Mouse (Mus musculus) brain, embryonic 14.5 days (tissue): Measurements from ENCODE around the gene Gm815. TPM values are rescaled to one million over a fixed set of nuclear protein-coding genes. Genes with fewer than 3 reads are reported as not detected.

ENCODE experiments used
- DNase-seq: peaks from one replicate; pipeline ENCODE4 v3.0.0-alpha.2; 2011; ENCODE audit warnings: low read depth
- CTCF ChIP-seq: fragments of 200-500 bp; IDR thresholded peaks from 2 replicates; pipeline ENCODE4 v1.5.1; 2012; ENCODE audit warnings: inconsistent platforms, mild to moderate bottlenecking, moderate library complexity, borderline replicate concordance; ENCODE audit not compliant: insufficient read depth, insufficient read length; ENCODE audit errors: extremely low read depth
- POLR2A ChIP-seq: fragments of 200-500 bp; IDR thresholded peaks from 2 replicates; pipeline ENCODE4 v1.6.1; 2012; ENCODE audit warnings: mild to moderate bottlenecking, inconsistent platforms, borderline replicate concordance; ENCODE audit not compliant: poor library complexity, insufficient read depth, insufficient read length, severe bottlenecking; ENCODE audit errors: extremely low read depth
- polyA plus RNA-seq: library from polyadenylated mRNA; depleted of rRNA; stranded (reverse); fragments of >200 nt; gene quantifications from 2 replicates; pipeline ENCODE4 v1.2.3, GENCODE M21; 2012

Gene Gm815
- polyA plus RNA-seq, 1 experiment, result not detected

DNA sequence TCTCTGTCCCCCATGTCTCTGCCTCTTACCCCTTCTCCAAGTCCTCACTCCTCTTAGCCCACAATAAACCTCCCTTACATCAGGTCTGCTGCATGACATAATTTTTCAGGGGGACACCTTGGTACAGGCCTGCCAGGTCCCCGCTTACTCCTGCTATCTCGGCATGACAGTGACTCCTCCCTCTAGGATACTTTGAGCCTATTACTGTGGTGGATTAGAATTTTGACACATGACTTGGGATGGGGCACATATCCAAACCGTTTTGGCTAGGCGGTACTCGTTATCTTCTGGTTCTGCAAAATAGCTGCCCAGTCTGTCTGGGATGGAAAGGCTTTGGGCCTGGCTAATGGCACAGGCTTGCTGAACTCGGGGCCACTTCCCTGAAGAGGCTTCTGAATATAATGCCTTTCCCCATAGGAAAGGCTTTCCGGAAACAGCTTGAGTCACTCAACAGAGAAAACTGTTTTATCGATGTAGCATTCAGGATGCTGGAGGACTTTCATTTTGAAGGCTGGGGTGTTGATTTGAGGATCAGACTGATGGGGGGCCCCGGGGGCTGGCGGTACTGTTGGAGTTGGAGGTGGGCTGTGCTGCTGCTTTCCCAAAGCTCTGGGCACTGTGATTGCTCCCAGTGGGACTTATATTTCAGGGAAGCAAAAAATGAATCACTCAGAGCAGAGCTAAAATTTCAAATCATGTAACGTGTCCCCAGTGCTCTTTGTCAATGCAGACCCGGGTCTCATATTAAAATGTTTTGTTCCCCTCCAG lies 27.1 kb upstream of the Gm815 start:
- peak; percentile 52 for DNase-seq

DNA sequence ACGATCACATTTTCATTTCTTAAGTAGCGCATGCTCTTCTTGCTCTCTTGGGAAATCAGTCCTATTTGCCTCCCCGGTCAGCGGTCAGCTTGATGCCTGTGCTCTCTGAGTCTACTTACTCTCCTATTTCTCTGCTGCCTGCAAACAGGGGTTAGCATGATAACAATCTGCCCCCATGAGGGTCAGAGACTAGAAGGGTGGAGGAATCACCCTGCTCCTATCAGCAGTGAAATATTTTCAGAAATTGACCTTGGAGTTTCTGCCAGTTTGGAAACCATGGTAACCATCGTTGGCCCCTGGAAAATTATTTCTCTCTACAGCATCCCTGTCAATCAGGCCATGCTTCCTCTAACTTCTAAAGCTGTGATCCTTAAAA lies 26.5 kb upstream of the Gm815 start:
- no peak for TF ChIP-seq POLR2A
- TF ChIP-seq CTCF, result no peak
- peak; percentile 56 for DNase-seq

More for the DNA sequence above, 27.1 kb upstream of the Gm815 start:
- no peak for TF ChIP-seq POLR2A
- no peak for TF ChIP-seq CTCF

DNA sequence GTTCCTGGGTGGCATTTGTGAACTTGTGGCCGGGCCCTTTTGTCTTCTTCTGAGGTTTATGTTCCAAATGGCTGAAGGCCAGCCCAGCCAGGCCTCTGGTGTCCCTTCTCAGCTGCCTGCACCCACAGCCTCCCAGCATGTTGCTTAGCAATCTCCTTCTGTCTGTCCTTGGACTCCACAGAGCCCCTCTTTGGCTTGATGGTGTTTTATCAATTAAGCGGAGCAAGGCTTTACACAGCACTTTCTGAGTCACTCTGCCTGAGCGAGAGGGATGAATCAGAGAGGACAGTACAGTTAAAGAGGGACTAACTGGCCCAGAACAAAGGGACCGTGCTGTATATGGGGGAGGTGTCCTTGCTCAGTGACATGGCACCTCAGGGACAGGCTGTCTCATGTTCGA lies 22.0 kb upstream of the Gm815 start:
- DNase-seq, result peak; percentile 64

DNA sequence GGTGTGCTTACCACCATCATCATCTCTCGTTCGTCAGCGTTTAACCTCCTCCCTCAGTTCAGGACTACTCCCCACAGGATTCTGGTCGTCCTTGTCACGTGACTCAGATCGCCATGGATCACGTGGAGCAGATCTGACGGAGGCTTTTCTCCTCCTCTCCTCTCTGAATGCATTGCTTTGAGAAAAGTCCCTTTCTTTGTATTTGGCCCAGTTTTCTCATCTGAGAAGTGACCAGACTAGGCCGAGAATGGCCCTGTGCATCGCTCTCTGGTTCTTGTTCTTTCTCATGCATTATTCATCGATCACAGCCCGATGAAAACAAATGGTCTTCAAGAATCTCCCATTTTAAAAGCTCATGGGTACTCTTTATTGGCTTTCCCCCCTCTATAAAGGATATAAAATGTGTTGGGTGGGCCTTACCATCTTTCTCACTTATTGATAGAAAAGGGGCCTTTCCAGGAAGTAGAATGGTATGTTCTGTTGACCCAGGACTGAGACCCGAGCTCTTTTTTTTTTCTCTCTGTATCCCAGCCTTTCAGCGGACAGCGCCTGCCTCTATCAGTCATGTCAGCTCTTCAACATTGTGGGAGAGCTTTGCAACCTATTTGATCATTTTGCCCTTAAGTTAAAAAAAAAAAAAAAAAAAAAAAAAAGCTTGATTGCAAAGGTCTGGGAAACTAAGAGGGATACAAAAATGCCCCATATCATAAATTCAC lies 20.5 kb upstream of the Gm815 start:
- TF ChIP-seq CTCF (no peak), POLR2A (no peak)
- peak; percentile 49 for DNase-seq

More for the DNA sequence above, 22.0 kb upstream of the Gm815 start:
- no peak for TF ChIP-seq POLR2A
- no peak for TF ChIP-seq CTCF

DNA sequence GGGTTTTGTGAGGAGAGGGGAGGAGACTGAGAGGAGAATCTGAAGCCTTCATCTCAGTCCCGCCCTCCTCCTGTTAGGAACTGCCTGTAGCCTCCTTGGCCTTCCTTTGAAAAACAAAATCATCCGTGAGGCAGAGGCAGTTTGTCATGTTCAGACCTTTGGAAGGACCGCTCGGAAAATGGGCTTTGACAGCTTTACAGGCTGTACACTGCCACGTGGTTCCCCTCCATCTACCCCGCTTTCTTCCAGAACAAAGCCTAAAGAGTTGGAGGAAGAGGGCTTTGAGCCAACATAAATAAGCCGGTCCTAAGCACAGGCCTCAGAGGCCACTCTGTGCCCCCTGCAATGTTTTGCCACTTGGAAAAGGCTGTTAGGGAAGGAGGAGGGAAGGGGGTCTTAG lies 19.9 kb upstream of the Gm815 start:
- peak; percentile 89 for DNase-seq
- TF ChIP-seq CTCF (no peak), POLR2A (no peak)

DNA sequence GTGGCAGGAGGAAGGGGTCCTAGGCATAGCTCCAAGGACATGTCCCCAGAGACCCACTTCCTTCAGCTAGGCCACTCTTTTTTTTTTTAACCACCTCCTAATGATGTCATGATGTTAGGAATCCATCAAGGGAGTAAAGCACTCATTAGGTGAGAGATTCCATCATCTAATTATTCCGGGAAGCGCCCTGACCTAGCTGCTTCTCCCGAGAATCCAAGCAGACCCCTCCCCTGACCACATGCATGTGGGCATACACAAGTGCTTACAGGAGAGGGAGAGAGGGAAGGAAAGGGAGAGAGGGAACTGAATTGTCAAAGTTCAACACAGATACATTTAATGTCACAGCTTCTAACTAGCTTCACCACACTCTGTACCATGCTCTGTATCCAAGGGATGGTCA lies 16.1 kb upstream of the Gm815 start:
- DNase-seq, result no peak
- TF ChIP-seq CTCF (no peak), POLR2A (no peak)

DNA sequence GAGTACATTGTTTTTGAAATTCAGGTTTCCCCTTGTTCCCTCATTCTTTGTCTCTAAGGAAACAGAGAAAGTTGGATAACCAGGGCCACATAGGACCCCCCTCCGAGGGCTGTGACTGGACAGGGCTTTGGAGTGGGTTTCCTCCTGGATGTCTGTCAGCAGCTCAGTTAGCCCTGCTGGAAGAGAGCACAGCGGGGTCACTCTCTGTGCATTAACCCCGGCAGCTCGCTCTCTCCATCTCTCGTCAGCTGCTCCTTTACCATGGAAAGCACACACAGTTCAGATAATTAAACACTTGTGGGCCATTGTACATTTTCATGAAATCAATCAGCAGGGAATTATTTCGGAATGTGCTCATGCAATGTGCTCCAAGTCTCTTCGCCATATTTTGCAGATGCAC lies 15.4 kb upstream of the Gm815 start:
- peak; percentile 59 for DNase-seq

DNA sequence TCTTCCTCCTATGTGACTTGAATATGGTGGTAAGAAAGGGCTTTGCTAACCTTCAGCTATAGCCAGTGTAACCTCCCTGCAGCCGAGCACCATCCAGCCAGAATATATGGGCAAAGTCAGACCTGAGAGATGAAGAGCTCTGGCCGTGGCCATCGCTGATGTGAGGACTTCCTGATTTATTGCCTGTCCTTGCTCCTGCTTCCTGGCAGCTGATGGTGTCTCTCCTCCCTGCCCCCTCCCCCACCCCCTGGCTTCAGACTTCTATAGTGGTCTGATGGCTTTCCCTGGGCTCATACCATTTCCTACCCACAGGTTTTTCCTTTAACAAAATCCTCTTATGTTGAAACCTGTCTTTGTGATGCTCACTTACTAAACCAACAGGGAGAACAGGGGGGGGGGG lies 14.6 kb upstream of the Gm815 start:
- TF ChIP-seq POLR2A, result no peak
- TF ChIP-seq CTCF, result no peak
- no peak for DNase-seq

More for the DNA sequence above, 15.4 kb upstream of the Gm815 start:
- no peak for TF ChIP-seq POLR2A
- no peak for TF ChIP-seq CTCF

DNA sequence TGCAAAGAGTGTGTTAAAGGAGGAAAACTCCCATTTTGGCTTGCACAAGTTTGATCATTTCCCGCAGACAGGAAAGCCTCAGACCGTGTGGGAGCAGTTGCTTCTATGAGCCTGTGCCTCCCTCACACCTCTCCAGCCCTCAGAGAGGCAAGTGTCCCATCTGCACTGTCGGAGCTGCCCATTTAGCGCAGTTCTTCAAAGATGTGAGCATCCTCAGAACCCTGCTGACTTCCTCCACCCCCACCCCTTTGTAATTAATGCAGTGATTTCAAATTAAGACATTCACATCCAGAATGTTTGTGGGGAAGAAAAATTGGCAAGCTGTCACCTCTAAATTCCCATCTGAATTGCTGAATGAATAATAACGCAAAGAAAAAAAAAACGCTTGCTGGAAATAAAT lies 12.8 kb upstream of the Gm815 start:
- TF ChIP-seq POLR2A, result no peak
- no peak for TF ChIP-seq CTCF
- peak; percentile 88 for DNase-seq

DNA sequence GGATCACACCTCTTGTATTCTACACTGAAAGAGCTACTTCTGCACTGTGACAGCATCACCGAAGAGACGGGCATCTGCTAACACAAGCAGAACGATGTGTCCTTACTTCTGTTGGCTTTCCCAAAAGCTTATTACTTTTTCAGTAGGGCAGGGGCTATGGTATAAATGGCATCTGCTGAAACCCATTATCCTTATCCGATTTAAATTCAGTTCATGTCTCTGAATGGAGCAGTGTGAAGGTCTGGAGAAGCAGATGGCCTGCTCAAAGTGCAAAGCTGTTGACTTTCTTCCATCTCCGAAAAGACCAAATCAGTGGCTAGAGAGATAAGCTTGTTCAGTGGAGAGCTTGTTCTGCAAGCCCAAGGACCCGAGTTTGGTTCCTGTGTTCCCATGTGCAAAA lies 10.1 kb upstream of the Gm815 start:
- DNase-seq, result peak; percentile 65
- TF ChIP-seq POLR2A (no peak), CTCF (no peak)

DNA sequence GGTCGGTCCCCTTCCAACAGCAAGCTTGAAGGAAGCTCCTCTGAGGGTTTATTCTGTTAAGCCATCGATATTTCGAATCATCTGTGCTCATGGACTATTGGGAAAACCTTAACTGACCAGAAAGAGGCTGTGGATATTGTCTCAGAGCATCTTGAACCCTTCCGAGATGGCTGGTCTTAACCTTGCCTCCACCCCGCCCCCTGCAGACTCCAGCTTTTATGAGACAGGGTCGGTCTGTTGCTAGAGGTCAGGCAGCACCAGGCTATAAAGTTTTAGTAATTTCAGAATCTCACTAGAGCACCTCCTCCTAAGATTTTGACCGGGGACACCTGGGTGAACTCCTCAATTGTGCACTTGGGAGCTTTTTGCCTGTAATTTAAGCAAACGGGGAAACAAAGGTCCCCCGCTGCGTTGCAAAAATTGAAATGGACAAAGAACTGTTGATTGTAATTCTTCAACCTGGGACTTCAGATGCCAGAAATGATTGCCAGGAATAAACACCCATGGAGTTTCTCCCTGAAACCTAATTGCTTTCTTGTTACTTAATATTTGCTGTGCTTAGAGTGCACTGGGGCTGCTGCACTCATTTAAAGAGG lies 8.4 kb upstream of the Gm815 start:
- DNase-seq, result peak; percentile 57

DNA sequence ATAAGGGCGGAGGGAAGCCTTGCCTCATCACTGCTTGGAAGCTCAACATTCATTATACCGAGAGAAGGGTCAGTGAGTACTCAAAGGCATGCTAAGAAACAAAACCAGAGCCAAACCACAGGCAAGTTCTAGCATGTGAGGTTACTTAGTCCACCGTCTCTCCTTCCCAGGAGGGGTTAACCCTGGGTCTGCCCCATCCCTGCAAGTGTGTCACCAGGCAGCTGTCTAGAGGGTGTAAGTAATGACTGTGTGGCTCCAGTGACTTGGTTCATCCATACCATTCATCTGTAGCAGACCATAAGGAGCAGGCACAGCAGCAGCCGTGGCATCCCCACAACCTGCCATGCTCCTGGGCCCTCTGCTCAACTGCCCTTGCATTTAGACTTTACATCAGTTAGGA lies 5.8 kb upstream of the Gm815 start:
- DNase-seq, result no peak
- TF ChIP-seq POLR2A (no peak), CTCF (no peak)

More for the DNA sequence above, 8.4 kb upstream of the Gm815 start:
- TF ChIP-seq POLR2A (no peak), CTCF (no peak)

DNA sequence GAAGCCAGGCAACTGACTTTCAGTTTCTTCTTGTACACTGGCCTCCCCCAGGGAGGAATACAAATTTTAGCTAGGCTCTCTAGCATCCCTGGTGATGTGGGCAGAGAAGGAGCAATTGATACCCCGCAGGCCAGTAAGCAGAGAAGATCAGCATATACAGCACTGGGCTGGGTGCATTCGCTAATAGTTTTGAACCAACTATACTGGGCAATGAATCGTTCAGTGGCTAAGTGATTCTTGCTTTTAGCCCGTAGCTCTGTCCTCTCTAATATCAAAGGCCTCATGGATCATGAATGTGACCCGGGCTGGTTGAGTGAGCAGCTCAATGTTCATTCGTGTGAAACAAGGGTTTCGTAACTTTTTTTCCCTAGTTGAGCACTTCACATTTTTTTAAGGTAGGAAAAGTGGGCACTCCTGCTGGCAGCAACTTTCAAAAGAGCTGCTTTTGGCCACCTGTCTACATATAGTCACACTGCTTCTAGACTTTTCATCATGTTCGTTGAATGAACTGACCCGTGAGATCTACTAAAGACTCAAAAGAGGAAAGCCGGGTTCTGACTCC lies 3.7 kb upstream of the Gm815 start:
- TF ChIP-seq CTCF (no peak), POLR2A (no peak)
- DNase-seq, result no peak
